Mouse (Mus musculus) thymus, adult 2 months (tissue): Measurements from ENCODE around the gene Smarca2. TPM values are rescaled to one million over a fixed set of nuclear protein-coding genes. Genes with fewer than 3 reads are reported as not detected.

ENCODE experiments used
- DNase-seq: peaks from one replicate; pipeline ENCODE4 v3.0.0; 2021
- H3K27ac ChIP-seq: fragments of 200-500 bp; 2 replicates; pipeline ENCODE4 v1.5.1; 2012; ENCODE audit warnings: low read length, control low read depth; ENCODE audit not compliant: control insufficient read depth, insufficient read depth
- H3K27me3 ChIP-seq: fragments of 200-500 bp; 2 replicates; pipeline ENCODE4 v1.6.1; 2012; ENCODE audit warnings: mild to moderate bottlenecking, low read length, moderate library complexity, mixed read lengths; ENCODE audit not compliant: control insufficient read depth, insufficient read depth
- H3K36me3 ChIP-seq: fragments of 200-500 bp; 2 replicates; pipeline ENCODE4 v1.6.1; 2012; ENCODE audit warnings: mild to moderate bottlenecking, low read length, moderate library complexity; ENCODE audit not compliant: control insufficient read depth, insufficient read depth
- H3K4me1 ChIP-seq: fragments of 200-500 bp; replicated peaks from 2 replicates; pipeline ENCODE4 v1.6.1; 2012; ENCODE audit warnings: low read length; ENCODE audit not compliant: control insufficient read depth, insufficient read depth
- H3K4me3 ChIP-seq: fragments of 200-500 bp; 2 replicates; pipeline ENCODE4 v1.5.1; 2012; ENCODE audit warnings: mild to moderate bottlenecking, low read length, control low read depth, moderate library complexity; ENCODE audit not compliant: control insufficient read depth, insufficient read depth
- CTCF ChIP-seq: fragments of 200-500 bp; IDR thresholded peaks from 2 replicates; pipeline ENCODE4 v1.5.1; 2012; ENCODE audit warnings: mild to moderate bottlenecking, control low read depth, low read length, moderate library complexity, borderline replicate concordance; ENCODE audit not compliant: control insufficient read depth, poor library complexity, insufficient read depth; ENCODE audit errors: extremely low read depth
- POLR2A ChIP-seq: fragments of 200-500 bp; IDR thresholded peaks from 2 replicates; pipeline ENCODE4 v1.6.1; 2012; ENCODE audit warnings: mild to moderate bottlenecking, low read length, control low read depth, moderate library complexity; ENCODE audit not compliant: control insufficient read depth, poor library complexity, insufficient read depth; ENCODE audit errors: extremely low read depth
- WGBS: fragments of 180-500 bp; shearing (Covaris S2); methylation state at CpG from one replicate; pipeline ENCODE4 v1.1.7; 2018; 5-methylcytosine and 5-hydroxymethylcytosine counted together
- polyA plus RNA-seq: library from polyadenylated mRNA; depleted of rRNA; stranded (reverse); fragments of >200 nt; gene quantifications from 2 replicates; pipeline ENCODE4 v1.2.3, GENCODE M21; 2012

Smarca2 gene
- polyA plus RNA-seq, 1 experiment, result 38.9 TPM

- no peak overlapping the region for H3K4me3 ChIP-seq
- no peaks in the 10 kb centered on the region for H3K27me3 ChIP-seq
- no peak for DNase-seq
- H3K4me1 ChIP-seq, result peaks cover 9% of the 10 kb centered on the region
- no peaks in the 10 kb centered on the region for H3K36me3 ChIP-seq
- WGBS, result 50% methylated on average over 4 of the region's 4 CpGs
- no peak overlapping the region for H3K27ac ChIP-seq
- TF ChIP-seq POLR2A (no peak), CTCF (no peak)
Observed at GRCm38 (mm10) chr19:26612995-26613394, 8.1 kb downstream of the Smarca2 start.

- Histone ChIP-seq H3K4me3 (no peak overlapping the region), H3K4me1 (peaks cover 7% of the 10 kb centered on the region; the same call in 1 of the 2 replicates), H3K27ac (no peak overlapping the region), H3K27me3 (no peaks in the 10 kb centered on the region), H3K36me3 (no peaks in the 10 kb centered on the region)
- no peak for TF ChIP-seq POLR2A
- TF ChIP-seq CTCF, result no peak
- no peak for DNase-seq
- WGBS, result 81% methylated on average over 5 of the region's 5 CpGs
Observed at GRCm38 (mm10) chr19:26613665-26614064, 8.8 kb downstream of the Smarca2 start.

- Histone ChIP-seq H3K4me3 (no peak overlapping the region), H3K27ac (no peak overlapping the region), H3K4me1 (peaks cover 2% of the 10 kb centered on the region; the same call in 1 of the 2 replicates), H3K36me3 (peaks cover 12% of the 10 kb centered on the region), H3K27me3 (no peaks in the 10 kb centered on the region)
- WGBS, result 93% methylated on average over 1 of the region's 1 CpGs
- TF ChIP-seq POLR2A (no peak), CTCF (no peak)
- DNase-seq, result no peak
Observed at GRCm38 (mm10) chr19:26616271-26616670, 11.4 kb downstream of the Smarca2 start.

GRCm38 (mm10) chr19:26617287-26617686, 12.4 kb downstream of the Smarca2 start:
- TF ChIP-seq CTCF (no peak), POLR2A (no peak)
- peaks cover 2% of the 10 kb centered on the region; the same call in 1 of the 2 replicates for H3K4me1 ChIP-seq
- H3K36me3 ChIP-seq, result peaks cover 21% of the 10 kb centered on the region
- 97% methylated on average over 5 of the region's 5 CpGs for WGBS
- H3K4me3 ChIP-seq, result no peak overlapping the region
- H3K27me3 ChIP-seq, result no peaks in the 10 kb centered on the region
- no peak overlapping the region for H3K27ac ChIP-seq
- DNase-seq, result no peak

- no peak overlapping the region for H3K27ac ChIP-seq
- no peaks in the 10 kb centered on the region for H3K27me3 ChIP-seq
- H3K4me1 ChIP-seq, result no peaks in the 10 kb centered on the region
- 90% methylated on average over 8 of the region's 8 CpGs for WGBS
- H3K4me3 ChIP-seq, result no peak overlapping the region
- peaks cover 34% of the 10 kb centered on the region for H3K36me3 ChIP-seq
- no peak for DNase-seq
- TF ChIP-seq POLR2A, result no peak
- TF ChIP-seq CTCF, result no peak
Observed at GRCm38 (mm10) chr19:26630712-26631235, 25.9 kb downstream of the Smarca2 start.

GRCm38 (mm10) chr19:26632228-26632627, 27.4 kb downstream of the Smarca2 start:
- no peak for DNase-seq
- WGBS, result 95% methylated on average over 5 of the region's 5 CpGs
- Histone ChIP-seq H3K4me1 (no peaks in the 10 kb centered on the region), H3K27me3 (no peaks in the 10 kb centered on the region), H3K27ac (no peak overlapping the region), H3K36me3 (peaks cover 33% of the 10 kb centered on the region), H3K4me3 (no peak overlapping the region)
- no peak for TF ChIP-seq POLR2A
- no peak for TF ChIP-seq CTCF

GRCm38 (mm10) chr19:26640556-26640955, 35.7 kb downstream of the Smarca2 start:
- no peak overlapping the region for H3K27ac ChIP-seq
- peaks cover 4% of the 10 kb centered on the region for H3K4me1 ChIP-seq
- no peak for DNase-seq
- peaks cover 8% of the 10 kb centered on the region for H3K36me3 ChIP-seq
- H3K27me3 ChIP-seq, result no peaks in the 10 kb centered on the region
- WGBS, result 96% methylated on average over 13 of the region's 13 CpGs
- no peak for TF ChIP-seq CTCF
- TF ChIP-seq POLR2A, result no peak
- no peak overlapping the region for H3K4me3 ChIP-seq
